Mouse (Mus musculus): Measurements from ENCODE around the gene Jph2.

Jph2 gene

DNA sequence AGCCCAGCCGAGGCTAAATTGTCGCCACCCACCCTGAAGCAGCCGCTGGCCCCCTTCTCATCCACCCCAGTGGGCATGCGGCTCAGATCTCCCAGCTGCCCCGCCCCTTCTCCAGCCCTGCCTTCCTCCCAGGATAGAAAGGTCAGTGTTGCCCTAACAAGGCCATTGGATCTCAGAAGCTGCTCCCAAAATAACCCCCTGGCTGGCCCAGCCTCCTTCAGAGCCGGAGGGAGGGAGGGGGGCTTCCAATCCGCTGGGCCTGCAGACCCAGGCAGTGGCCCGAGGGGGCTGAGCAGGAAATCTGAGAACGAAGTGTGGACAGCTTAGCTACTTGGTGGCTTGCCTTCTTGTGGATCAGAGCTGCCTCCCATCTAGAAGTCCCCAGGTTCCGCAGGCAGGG, at the start of gene Jph2:
Jph2 (minus strand) TSS at position 89 of the 400 bp plus-strand sequence.
- no peak for DNase-seq (ENCODE audit: low read depth, low spot score)

DNA sequence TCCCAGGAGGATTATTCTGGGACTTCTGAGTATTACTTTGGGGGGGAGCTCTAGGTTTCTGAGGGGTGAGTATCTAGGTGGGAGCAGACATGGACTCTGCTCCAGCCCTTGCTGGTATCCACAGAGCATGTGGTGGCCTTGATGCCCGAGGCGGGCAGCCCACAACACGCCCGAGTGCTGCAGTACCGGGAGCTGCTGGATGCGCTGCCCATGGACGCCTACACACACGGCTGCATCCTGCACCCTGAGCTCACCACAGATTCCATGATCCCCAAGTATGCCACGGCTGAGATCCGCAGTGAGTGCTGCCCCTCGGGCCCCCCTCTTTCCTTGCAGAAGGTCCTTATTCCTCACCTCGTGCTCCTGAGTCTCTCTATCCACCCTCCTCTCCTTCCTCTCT, 49.6 kb upstream of the Jph2 start:
- no peak for DNase-seq (ENCODE audit: low read depth, low spot score)

DNA sequence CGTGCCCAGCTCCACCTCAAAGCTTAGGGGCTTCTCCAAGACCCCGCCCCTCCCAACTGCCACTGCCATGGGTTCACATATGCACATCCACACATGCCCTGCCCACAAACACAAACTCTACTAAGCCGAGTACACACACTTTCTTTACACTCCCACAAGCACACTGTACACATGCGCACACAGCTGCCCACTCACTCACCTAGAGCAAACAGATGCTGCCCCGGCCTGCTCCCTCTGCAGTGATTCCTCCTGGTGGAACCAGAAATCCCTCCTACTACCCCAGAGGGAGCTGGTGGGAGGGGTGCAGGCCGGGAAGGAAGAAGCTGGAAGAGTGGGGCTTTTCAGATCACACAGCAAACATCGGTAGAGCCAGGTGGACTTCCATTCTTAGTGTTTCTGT, 46.2 kb upstream of the Jph2 start:
- DNase-seq (ENCODE audit: low read depth, low spot score) = no peak

DNA sequence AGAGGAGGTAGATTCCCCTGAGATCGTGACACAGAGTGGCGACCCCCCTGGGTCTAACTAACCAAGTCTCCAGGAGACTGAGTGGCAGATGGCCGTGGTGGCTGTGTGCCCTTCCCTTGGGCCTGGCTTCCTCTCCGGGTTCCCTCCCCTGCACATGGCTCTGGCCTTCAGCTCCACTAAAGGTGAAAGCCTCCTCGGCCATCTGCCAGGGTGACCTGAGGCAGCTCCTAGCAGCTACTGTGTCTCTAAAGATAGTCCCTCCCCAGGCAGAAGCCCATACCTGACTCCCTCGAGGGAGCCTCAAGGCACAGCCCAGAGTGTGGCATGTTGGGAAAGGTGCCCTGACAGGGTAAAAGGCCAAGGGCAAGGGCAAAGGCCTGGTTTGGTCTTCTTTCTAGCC, 45.8 kb upstream of the Jph2 start:
- DNase-seq (ENCODE audit: low read depth, low spot score) = no peak

DNA sequence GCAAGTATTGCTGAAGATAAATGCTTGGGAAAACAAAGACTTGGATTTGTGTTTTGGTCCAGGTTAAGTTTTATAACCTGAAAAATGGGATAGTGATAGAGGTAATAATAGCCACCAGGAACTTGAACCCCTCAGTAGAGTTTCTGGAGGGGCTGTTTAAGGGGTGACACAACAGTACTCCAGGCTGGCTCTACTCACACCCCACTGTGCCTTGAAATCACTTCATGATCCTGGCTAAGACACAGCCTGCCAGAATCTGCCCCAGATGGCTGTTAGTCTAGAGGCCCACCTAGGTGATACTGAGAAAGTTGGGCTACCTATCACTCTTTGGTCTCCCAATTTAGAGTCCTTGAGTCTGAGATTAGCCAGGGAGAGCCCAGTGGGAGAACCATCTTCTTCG, 41.7 kb upstream of the Jph2 start:
- no peak for DNase-seq (ENCODE audit: low read depth, low spot score)

DNA sequence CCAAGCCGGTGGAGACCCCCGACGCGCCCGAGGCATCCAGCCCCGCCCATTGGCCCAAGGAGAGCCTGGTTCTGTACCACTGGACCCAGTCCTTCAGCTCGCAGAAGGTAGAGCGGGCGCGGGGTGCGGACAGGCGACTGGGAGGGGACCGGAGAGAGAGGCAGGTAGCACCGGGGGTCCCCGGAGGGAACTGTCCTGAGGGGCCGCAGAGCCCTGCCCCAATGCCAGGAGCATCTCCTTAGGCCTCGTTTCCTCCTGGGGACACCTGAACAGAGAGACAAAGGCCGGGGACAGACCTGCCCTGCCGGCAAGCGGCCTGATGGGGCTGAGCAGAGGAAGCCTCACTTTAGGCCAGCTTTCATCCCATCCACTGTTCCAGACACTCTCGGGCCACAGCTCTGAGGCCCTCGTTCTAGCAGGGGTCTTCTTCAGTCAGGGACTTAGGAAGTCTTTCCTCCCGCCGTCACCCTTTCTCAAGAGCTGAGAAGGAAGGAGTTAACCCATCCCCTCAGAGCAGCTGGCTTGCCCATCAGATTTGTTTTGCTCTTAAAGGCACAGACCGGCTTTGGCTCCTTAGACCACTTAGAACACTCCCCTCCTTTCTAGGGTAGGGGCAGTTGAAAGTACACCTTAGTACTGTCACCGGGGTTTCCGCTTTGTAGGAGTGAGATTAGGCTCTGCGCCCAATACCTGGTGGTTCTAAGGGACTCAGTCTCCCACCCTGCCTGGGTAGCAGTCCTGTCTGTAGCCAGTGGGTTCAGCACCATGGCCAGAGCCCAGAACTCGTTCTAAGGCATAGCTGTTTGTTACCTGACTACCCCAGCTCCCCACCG, 41.0 kb upstream of the Jph2 start:
- DNase-seq (ENCODE audit: low read depth, low spot score) = peak; percentile 51

DNA sequence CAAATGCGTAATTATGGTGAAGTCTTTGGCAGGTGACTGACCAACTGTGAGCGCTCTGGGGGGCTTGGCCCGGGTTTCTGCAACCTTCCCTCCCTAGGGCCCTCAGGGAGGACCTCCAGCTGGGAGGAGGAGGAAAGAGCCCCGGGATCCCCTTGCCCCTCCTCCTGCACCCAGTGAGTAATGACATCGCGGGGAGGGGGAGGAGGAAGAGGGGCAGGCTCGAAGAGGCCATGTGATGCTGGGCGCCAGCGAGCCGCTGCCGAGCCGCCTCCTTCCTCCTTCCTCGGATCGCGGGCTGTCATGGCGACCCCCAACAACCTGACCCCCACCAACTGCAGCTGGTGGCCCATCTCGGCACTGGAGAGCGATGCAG, 40.4 kb upstream of the Jph2 start, which contains the start of gene Gdap1l1:
Gdap1l1 (plus strand) TSS at position 231 of the 373 bp plus-strand sequence.
- no peak for DNase-seq (ENCODE audit: low read depth, low spot score)

DNA sequence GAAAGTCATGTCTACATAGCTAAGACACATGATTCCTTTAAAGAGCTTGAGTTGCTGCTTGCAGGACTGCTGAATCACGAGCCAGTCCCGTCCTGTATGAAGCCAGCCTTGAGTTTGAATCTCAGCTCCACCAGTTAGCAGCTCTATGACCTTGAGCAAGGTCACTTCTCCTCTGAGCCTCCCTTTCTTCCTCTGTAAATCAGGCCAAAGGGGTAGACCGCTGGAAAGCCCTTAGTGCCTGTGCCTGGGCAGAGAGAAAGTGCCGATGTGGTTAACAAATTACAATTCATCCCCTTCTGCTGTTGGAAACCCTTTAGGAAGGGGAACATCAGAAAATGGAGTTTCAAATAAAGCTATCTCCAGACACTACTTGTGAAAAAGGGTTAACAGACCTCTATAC, 40.0 kb upstream of the Jph2 start:
- no peak for DNase-seq (ENCODE audit: low read depth, low spot score)

DNA sequence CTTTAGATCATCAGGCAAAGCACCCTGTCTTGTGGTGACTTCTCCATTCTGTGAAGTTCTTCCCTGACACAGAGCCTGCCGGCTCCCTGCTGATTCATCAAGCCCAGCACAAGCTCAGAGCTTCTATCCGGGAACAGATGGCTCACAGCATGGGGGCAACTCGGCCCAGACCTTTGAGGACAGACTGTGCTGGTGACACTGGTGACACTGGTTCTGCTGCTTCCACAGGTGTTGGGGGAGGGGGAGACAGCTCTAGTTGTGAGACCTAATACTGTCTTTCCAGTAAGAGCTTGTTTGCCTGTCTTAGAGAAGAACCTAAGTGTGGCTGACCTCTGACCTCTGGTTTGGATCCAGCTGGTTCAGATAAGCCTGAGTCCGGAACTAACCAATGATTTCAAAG, 36.2 kb upstream of the Jph2 start:
- DNase-seq (ENCODE audit: low read depth, low spot score) = no peak

DNA sequence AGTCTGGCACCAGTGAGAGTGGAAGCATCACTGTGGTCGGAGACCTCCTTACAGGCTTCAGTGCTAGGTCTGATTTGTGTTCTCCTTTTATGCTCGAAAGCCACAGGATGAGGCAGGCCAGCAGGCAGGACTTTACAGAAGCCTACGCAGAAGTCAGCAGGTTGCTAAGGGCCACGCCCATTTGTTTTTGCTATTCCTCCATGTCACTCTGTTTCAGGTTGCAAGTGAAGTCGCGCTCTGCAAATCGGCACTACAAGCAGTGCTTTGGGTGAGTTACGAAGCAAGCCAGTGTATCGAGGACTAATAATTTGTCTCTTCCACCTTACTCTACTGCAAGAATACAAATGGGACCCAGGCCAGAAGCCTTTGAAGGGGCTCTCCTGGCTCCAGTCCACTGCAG, 33.5 kb upstream of the Jph2 start:
- no peak for DNase-seq (ENCODE audit: low read depth, low spot score)

DNA sequence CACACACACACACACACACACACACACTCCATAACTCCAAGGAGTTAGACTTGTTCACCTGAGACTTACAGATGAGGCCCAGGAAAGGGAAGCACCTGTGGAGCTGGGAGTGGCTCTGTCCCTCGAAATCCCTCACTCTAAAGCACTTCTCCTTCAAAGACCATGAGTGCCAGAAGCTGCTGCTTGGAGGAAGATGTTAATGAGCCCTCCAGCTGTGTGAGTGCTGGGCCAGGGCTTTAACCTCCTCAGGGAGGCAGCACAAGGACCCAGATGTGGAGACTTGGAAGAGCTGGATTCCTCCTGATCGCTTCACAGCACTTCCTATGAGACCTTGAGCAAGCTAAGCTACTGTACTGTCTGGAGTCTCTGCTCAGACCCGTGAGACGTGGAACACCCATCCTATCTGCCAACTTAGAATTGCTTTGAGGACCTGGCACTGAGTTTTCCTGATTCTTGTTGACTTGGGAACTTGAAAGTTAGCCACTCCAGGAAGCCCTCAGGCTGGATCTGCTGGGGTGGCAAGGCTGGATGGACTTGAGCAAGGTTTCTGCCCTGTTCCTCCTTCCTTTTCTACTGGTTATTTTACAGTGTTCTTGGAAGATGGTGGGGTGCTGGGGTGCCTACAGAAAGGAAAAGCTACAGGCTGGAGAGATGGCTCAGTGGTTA, 30.7 kb upstream of the Jph2 start:
- DNase-seq (ENCODE audit: low read depth, low spot score) = no peak

DNA sequence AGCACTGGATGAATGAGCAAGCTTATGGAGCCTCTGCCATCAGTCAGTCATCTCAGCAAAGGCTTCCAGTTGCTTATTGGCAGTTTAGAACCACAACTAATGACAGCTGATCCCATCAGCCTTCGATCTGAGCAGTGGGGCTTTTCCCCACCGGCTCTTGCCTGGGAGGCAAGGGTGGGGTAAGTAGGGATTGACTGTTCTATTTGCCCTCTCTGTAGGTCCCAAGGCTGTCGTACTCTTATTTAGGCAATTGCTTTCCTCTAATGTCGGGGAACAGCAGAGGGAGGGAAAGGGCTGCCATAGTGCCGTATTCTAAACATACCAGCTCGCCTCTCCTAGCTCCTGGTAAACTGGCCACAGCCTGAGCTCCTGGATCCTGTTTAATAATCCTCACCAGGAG, 26.8 kb upstream of the Jph2 start, which contains the start of gene Oser1:
Oser1 (minus strand) TSS at position 101 of the 400 bp plus-strand sequence.
- DNase-seq (ENCODE audit: low read depth, low spot score) = no peak

DNA sequence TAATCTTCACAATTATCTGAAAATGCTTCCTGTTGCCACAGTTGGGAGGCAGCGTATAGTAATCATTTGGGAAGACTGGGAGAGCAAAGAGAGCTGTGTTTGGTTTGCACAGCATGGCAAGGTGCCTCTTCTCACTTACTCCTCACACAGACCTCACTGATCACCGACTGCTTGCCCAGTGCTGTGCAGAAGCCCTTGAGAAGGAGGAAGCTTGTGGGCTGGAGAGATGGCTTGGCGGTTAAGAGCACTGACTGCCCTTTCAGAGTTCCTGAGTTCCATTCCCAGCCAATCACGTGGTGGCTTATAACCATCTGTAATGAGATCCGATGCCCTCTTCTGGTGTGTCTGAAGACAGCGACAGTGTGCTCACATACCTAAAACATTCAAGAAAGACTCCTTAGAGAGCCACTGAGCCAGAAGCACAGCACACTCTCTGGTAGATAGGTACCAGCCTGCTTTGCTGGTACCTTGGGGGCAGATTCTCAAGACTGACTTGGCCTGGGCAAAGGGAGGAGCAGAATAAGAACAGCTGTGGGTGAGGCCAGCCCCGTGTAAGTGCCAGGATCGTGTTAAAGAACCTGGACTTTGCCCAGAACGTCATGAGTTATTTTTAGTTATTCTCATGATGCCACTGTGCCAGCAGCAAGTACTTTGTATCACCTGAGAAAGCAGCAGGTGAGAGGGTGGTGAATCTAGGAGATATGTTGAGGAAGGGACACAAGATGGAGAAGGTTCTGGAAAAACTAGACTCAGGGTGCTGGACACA, 25.3 kb upstream of the Jph2 start:
- DNase-seq (ENCODE audit: low read depth, low spot score) = no peak

DNA sequence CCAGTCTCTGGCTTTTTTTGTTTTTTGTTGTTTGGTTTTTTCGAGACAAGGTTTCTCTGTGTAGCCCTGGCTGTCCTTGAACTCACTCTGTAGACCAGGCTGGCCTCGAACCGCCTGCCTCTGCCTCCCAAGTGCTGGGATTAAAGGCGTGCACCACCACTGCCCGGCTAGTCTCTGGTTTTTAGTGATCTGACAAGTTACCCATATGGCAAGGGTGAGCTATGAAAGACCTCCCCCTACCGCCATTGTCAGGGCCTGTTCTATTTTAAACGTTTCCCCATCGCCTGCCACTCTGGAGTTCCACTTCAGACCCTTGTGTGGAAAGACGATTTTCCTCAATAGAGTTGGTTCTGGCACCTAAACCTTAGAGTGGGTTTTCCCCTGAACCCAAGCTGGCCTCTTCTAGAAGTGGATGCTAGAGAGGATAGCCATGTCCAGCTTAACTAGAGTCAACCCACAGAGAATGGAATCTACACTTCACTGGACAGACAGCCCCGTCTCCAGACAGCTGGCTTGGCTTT, 22.6 kb upstream of the Jph2 start:
- DNase-seq (ENCODE audit: low read depth, low spot score) = peak; percentile 57

DNA sequence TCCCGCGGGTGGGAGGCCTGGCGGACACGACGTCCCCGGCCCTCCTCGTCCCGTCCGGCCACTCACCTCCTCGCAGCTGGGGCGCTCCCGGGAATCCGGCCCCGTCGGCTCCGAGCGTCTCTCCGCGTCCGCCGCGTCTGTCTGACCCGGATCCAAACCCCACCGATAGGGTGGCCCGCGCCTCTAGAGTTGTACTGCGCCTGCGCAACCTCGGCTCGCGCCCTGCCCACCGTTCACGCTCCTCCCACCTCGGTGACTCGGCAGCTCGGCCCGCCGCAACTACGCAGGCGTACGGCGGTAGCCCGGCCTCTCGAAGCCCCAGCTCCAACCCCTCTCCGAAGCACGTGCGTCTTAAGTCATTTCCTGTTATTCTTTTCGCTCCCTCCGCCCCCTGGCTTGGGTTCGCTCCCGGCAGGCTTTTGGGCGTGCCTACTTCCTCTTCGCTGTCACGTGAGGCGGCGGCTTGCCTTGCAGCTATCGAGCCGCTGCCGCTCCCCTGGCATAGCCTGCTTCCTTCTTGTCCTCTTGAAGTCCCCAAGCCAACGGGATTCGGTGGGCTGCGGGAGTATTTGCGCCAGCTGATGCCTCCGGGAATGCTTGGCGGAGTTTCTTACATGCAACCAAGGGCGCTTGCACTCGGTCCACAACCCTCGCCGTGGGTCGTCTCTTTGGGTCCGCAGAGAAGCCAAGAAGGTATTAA, 21.7 kb upstream of the Jph2 start:
- peak; percentile 100 for DNase-seq (ENCODE audit: low read depth, low spot score)

DNA sequence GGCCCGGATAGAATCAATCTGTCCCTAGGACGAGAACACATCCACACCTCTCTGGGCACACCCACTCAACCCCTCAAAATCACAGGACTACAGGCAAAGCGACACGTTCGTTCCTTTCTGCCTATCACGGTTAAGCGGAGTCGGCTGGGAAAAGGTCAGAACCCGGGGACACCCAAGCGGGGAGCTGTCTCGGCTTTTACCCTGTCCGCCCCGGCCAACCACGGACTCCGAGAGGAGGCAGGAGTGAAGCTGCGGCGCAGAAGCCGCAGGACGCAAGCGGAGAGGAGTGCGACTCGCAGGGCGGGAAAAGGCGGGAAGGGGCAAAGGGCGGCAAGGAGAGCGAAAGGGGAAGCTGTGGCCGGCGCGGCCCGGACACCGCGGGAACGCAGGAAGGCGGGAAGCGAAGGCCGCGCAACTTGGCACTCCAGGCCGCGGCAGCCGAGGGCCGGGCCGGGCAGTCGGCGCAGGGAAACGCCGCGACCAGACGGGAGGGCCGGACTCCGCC, 21.1 kb upstream of the Jph2 start:
- DNase-seq (ENCODE audit: low read depth, low spot score) = peak; percentile 49

DNA sequence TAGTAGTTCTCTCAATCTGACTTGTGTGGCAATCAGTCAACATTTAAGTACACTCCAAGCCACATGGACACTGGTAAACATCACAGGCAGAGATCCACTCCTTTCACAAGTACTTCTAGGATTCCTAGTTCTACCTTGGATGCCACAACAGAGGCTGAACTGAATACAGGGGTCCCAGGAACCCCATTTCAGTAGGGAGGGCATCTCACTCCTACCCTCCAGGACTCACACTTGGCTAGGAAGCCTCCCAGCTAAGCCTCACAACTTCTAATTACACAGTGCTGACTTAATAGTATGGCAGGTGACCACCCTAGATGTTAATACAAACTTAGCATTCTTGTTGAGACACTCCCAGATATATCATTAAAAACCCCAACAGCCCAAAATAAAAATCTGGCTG, 20.0 kb upstream of the Jph2 start:
- DNase-seq (ENCODE audit: low read depth, low spot score) = no peak

DNA sequence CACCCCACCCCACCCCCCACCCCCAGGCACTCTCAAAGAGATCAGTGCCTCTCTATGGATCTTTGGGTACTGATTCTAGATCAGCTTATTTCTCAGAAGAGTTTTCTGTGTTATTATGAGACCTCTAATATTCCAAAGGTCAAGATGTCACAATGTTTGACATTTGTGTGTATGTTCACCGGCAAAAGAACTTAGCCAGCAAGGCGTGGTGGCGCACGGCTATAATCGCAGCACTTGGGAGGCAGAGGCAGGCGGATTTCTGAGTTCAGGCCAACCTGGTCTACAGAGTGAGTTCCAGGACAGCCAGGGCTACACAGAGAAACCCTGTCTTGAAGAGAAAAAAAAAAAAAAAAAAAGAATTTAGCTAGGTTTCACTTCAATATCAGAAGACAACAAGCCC, 19.2 kb upstream of the Jph2 start:
- DNase-seq (ENCODE audit: low read depth, low spot score) = no peak

DNA sequence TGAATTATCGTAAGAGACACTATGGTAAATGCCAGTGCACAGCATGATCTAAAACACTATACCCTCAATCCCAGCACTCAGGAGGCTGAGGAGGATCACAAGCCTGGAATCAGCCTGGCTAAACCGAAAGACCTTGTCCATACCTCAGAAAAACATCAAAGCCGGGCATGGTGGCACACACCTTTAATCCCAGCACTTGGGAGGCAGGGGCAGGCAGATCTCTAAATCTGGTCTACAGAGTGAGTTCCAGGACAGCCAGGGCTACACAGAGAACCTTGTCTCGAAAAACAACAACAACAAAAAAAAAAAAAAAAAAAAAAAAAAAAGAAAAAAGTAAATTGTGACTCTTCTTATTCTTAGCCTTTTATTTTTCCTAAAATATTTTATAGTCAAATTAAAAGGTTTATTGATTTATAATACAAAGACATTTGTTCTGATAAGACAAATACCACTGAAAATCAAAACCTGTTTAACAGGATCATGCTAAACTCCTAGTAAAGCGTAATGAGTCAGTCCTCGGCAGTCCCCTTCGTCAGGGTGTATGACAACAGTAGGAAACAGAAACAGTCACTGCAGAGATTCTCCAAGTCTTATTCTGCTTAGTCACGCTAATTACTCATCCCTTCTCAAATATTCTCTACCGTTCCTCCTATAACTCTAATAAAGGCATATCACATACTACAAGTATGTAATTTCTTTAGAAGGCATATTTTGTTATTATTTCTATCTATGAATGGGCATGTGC, 15.2 kb upstream of the Jph2 start:
- DNase-seq (ENCODE audit: low read depth, low spot score) = peak; percentile 83

DNA sequence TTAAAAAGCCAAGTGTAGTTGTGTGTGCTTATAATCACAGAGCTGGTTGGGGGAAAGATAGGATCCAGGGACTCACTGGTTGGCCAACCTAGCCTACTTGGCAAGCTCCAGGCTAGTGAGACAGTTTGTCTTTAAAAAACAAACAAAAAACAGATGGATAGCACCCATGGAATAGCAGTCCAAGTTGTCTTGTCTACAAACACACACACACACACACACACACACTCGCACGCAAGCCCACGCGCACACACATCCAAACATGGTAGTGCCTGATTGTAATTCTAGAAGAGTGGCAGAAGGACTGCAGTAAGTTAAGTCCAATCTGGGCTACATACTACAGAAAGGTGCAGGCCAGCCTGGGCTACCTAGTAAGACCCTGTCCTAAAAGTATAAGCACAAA, 14.6 kb upstream of the Jph2 start:
- no peak for DNase-seq (ENCODE audit: low read depth, low spot score)

DNA sequence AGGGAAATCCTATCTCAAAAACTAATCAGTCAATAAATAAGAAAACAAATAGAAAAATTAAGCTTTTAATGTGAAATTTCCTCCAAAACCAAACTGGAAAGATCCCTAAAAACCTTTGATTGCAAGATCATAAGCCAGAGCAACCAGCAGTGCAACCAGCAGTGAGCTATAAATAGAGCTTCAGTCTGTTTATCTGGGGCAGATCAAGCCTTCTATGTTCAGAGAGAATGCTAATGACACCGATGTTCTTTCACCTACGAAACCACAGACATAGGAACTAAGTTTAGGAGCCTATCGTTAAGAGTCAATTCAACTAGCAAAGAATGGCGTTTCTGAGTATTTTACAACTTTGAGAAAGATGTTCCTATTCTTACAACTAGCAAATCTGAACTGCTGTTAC, 14.0 kb upstream of the Jph2 start:
- DNase-seq (ENCODE audit: low read depth, low spot score) = no peak
